Comparison of ENCODE assay signal across 13 mouse cellular contexts in genomic region chr14:30491342-30491741, GRCm38 (mm10). TPM values are rescaled to one million over a fixed set of nuclear protein-coding genes. Genes with fewer than 3 reads are reported as not detected.
DNase-seq lines count a peak whose midpoint lies in the region; ATAC-seq lines count a peak whose summit lies in the region.
"Had no signal": no experiment of that assay in that cellular context is flagged by ENCODE, and none has a peak within 500 bp of the region (broad histone marks: within the 10 kb centered on the region; RNA-seq: fewer than 3 reads in every experiment).

TSS of gene Cacna1d (minus strand) at chr14:30491455.

- H3K9ac ChIP-seq in hindbrain, embryonic 12.5 days: no peak within 1 kb of the TSS
- H3K9ac ChIP-seq: embryonic facial prominence, embryonic 12.5 days; forebrain, postnatal 0 days; limb, embryonic 13.5 days; stomach, embryonic 15.5 days had no signal

- WGBS in hindbrain, embryonic 12.5 days: 95% methylated on average over 9 of the region's 9 CpGs

- no peaks in the 10 kb centered on the region for H3K27me3 ChIP-seq in hindbrain, embryonic 12.5 days
- H3K27me3 ChIP-seq: embryonic facial prominence, embryonic 12.5 days; limb, embryonic 13.5 days; stomach, embryonic 15.5 days had no signal

- peaks cover 48% of the 10 kb centered on the region for H3K36me3 ChIP-seq in hindbrain, embryonic 12.5 days

- no peak within 1 kb of the TSS for H3K27ac ChIP-seq in hindbrain, embryonic 12.5 days
- H3K27ac ChIP-seq: embryonic facial prominence, embryonic 12.5 days; limb, embryonic 13.5 days; stomach, embryonic 15.5 days had no signal

- H3K4me3 ChIP-seq in hindbrain, embryonic 12.5 days: no peak within 1 kb of the TSS
- H3K4me3 ChIP-seq: embryonic facial prominence, embryonic 12.5 days; limb, embryonic 13.5 days; stomach, embryonic 15.5 days had no signal

- no peak for DNase-seq in frontal cortex, adult 2 months (ENCODE audit: extremely low spot score in 1 of 2, low spot score in 1 of 2)
- no peak for DNase-seq in frontal cortex, postnatal 25 days (ENCODE audit: low spot score in 2 of 2)
- no peak for DNase-seq in left cerebral cortex, adult 18-20 months (ENCODE audit: low spot score in 2 of 2)
- DNase-seq in left cerebral cortex, adult 11 months (ENCODE audit: low spot score): no peak
- DNase-seq in adrenal gland, postnatal 36 days: no peak
- DNase-seq in left cerebral cortex, postnatal 36 days (ENCODE audit: low spot score in 2 of 2): no peak
- no peak for DNase-seq in gastrocnemius, postnatal 4 days (ENCODE audit: low spot score in 2 of 2)
- DNase-seq: forebrain, postnatal 0 days; kidney, adult 11 months had no signal

- no peaks in the 10 kb centered on the region for H3K4me1 ChIP-seq in hindbrain, embryonic 12.5 days
- H3K4me1 ChIP-seq: embryonic facial prominence, embryonic 12.5 days; limb, embryonic 13.5 days; stomach, embryonic 15.5 days had no signal

- no peak within 1 kb of the TSS for H3K4me2 ChIP-seq in hindbrain, embryonic 12.5 days (replicated peaks)
- H3K4me2 ChIP-seq: embryonic facial prominence, embryonic 12.5 days; limb, embryonic 13.5 days; stomach, embryonic 15.5 days had no signal

- no peak for ATAC-seq in hindbrain, embryonic 12.5 days (ENCODE audit: low FRiP score)
- ATAC-seq: forebrain, postnatal 0 days had no signal

- intact Hi-C loops in left cerebral cortex, postnatal 36 days (cut with DNase I): no loop called here

- H3K9me3 ChIP-seq in hindbrain, embryonic 12.5 days (replicated peaks): no peaks in the 10 kb centered on the region
- H3K9me3 ChIP-seq: embryonic facial prominence, embryonic 12.5 days; limb, embryonic 13.5 days; stomach, embryonic 15.5 days had no signal

RNA-seq across cellular contexts. Expression of gene Cacna1d, which starts in this region (rescaled TPM):
- polyA plus RNA-seq in frontal cortex, adult 2 months (2012; rRNA removed): 80.3 and 82.8 TPM in 2 replicates
- total RNA-seq in left cerebral cortex, adult 18-20 months (2021): 10 to 100 TPM; 44.1 to 45.4 TPM
- 10 to 100 TPM; 11.2 to 16.6 TPM for total RNA-seq in adrenal gland, postnatal 36 days (2021)
- 10 to 100 TPM; 42.7 to 62.0 TPM for total RNA-seq in left cerebral cortex, postnatal 36 days (2021)
- 1 to 10 TPM; 2.5 TPM for total RNA-seq in gastrocnemius, postnatal 4 days (2021)
- 3.1 and 4.5 TPM in 2 replicates for polyA plus RNA-seq in hindbrain, embryonic 12.5 days (2016; fragmentation: Nextera tagmentation; extraction: Ambion mirVana)

Comparison
In these comparisons a context has a peak if more than half of its experiments do, and no peak if none do; other contexts are left out.
1. RNA of gene Cacna1d (polyA plus RNA-seq): 80.3 to 82.8 TPM in frontal cortex, adult 2 months; 3.1 to 4.5 TPM in hindbrain, embryonic 12.5 days; every median in the first group is over 10 times any median in the second.